Mouse (Mus musculus): ENCODE data around the gene Rufy1.

The Rufy1 gene

GRCm38 (mm10) chr11:50421934-50422780 lies 8.8 kb downstream of the Rufy1 start:
- DNase-seq: peak; percentile 52 to 64

GRCm38 (mm10) chr11:50421461-50421860 lies 9.5 kb downstream of the Rufy1 start:
- DNase-seq: no peak

- no peak for DNase-seq
Observed at GRCm38 (mm10) chr11:50417856-50418255, 13.1 kb downstream of the Rufy1 start.

GRCm38 (mm10) chr11:50415563-50416241 lies 15.2 kb downstream of the Rufy1 start:
- DNase-seq: no peak

- no peak for DNase-seq
Observed at GRCm38 (mm10) chr11:50407235-50407634, 23.7 kb downstream of the Rufy1 start.

GRCm38 (mm10) chr11:50403367-50404014 lies 27.4 kb downstream of the Rufy1 start:
- peak; percentile 71 to 80 for DNase-seq

GRCm38 (mm10) chr11:50402481-50402880 lies 28.4 kb downstream of the Rufy1 start:
- DNase-seq: peak; percentile 60 to 62

GRCm38 (mm10) chr11:50398803-50399202 lies 32.1 kb downstream of the Rufy1 start:
- DNase-seq: no peak

GRCm38 (mm10) chr11:50397316-50397715 lies 33.6 kb downstream of the Rufy1 start:
- DNase-seq: no peak

- DNase-seq: no peak
Observed at GRCm38 (mm10) chr11:50396766-50397307, 34.1 kb downstream of the Rufy1 start.

- no peak for DNase-seq
Observed at GRCm38 (mm10) chr11:50394731-50395130, 36.2 kb downstream of the Rufy1 start.

- no peak for DNase-seq
Observed at GRCm38 (mm10) chr11:50393306-50393705, 37.6 kb downstream of the Rufy1 start.

- no peak for DNase-seq
Observed at GRCm38 (mm10) chr11:50391272-50391960, 39.5 kb downstream of the Rufy1 start.

GRCm38 (mm10) chr11:50389616-50390015 lies 41.3 kb downstream of the Rufy1 start:
- DNase-seq: no peak

GRCm38 (mm10) chr11:50389011-50389410 lies 41.9 kb downstream of the Rufy1 start:
- DNase-seq: no peak

GRCm38 (mm10) chr11:50388217-50388929 lies 42.6 kb downstream of the Rufy1 start:
- no peak for DNase-seq

GRCm38 (mm10) chr11:50387697-50388096 lies 43.2 kb downstream of the Rufy1 start:
- DNase-seq: no peak

GRCm38 (mm10) chr11:50387167-50387679 lies 43.7 kb downstream of the Rufy1 start:
- no peak for DNase-seq

GRCm38 (mm10) chr11:50381311-50381710 lies 49.6 kb downstream of the Rufy1 start:
- DNase-seq: no peak

- no peak for DNase-seq
Observed at GRCm38 (mm10) chr11:50379023-50379752, 51.7 kb downstream of the Rufy1 start.
